Mouse (Mus musculus): Measurements from ENCODE around the gene Islr2.

- TF ChIP-seq CHD2 (IDR thresholded peaks at IDR 0.05; ENCODE audit: low read depth, low read length): no peak
- no peak for TF ChIP-seq MAFK (IDR thresholded peaks at IDR 0.05; ENCODE audit: insufficient read depth, low read depth, low read length)
- no peak for TF ChIP-seq HCFC1 (IDR thresholded peaks at IDR 0.05; ENCODE audit: borderline replicate concordance, insufficient read depth, low read length)
- TF ChIP-seq ZNF384 (IDR thresholded peaks at IDR 0.05; ENCODE audit: low read depth, low read length): no peak
- no peak for TF ChIP-seq ZC3H11A (IDR thresholded peaks at IDR 0.05; ENCODE audit: borderline replicate concordance, low read depth, low read length)
These were observed 31.3 kb downstream of the Islr2 start for GRCm38 (mm10) chr9:58172863-58173262.
